Mouse (Mus musculus): ENCODE measurements around the gene Styxl1. TPM values are rescaled to one million over a fixed set of nuclear protein-coding genes. Genes with fewer than 3 reads are reported as not detected.
A peak's percentile ranks its signal among the peaks of the same experiment; 100 is the strongest.

Gene Styxl1
- polyA plus RNA-seq, 1 experiment from 2014 or later: 0.39 TPM

GRCm38 (mm10) chr5:135725391-135725841, 52.8 kb downstream of the Styxl1 start:
- Histone ChIP-seq H3K9ac (no peak overlapping the region), H3K4me1 (replicated peaks) (peaks cover 54% of the 10 kb centered on the region)
- ATAC-seq (replicated peaks; ENCODE audit: insufficient number of reproducible peaks, insufficient read depth, low FRiP score, low read depth): peak; percentile 40

GRCm38 (mm10) chr5:135724536-135725322, 53.5 kb downstream of the Styxl1 start:
- Histone ChIP-seq H3K36me3 (peaks cover 12% of the 10 kb centered on the region; the same call in 1 of the 2 replicates), H3K4me1 (replicated peaks) (peaks cover 60% of the 10 kb centered on the region), H3K27ac (peak overlapping the region; percentile 47; the same call in 1 of the 2 replicates), H3K4me2 (0 out of 2 replicates have a peak overlapping the region, but pooled peaks have one; percentile 38), H3K4me3 (no peak overlapping the region), H3K9me3 (replicated peaks) (no peaks in the 10 kb centered on the region), H3K27me3 (no peaks in the 10 kb centered on the region), H3K9ac (no peak overlapping the region)
- peak; percentile 7; the same call in 1 of the 2 replicates for ATAC-seq (replicated peaks; ENCODE audit: insufficient number of reproducible peaks, insufficient read depth, low FRiP score, low read depth)
- 34% methylated on average over 9 of the region's 9 CpGs for WGBS

More at GRCm38 (mm10) chr5:135725391-135725841, 52.8 kb downstream of the Styxl1 start:
- Histone ChIP-seq H3K36me3 (peaks cover 19% of the 10 kb centered on the region), H3K4me3 (0 out of 2 replicates have a peak overlapping the region, but pooled peaks have one; percentile 6), H3K9me3 (replicated peaks) (no peaks in the 10 kb centered on the region), H3K4me2 (peak overlapping the region; percentile 38), H3K27me3 (no peaks in the 10 kb centered on the region), H3K27ac (peak overlapping the region; percentile 47; the same call in 1 of the 2 replicates)
- 40% methylated on average over 8 of the region's 8 CpGs for WGBS

GRCm38 (mm10) chr5:135723165-135723751, 54.9 kb downstream of the Styxl1 start:
- Histone ChIP-seq H3K9me3 (replicated peaks) (no peaks in the 10 kb centered on the region), H3K27ac (no peak overlapping the region), H3K9ac (no peak overlapping the region), H3K27me3 (no peaks in the 10 kb centered on the region), H3K4me3 (no peak overlapping the region), H3K4me2 (no peak overlapping the region), H3K36me3 (no peaks in the 10 kb centered on the region), H3K4me1 (replicated peaks) (peaks cover 60% of the 10 kb centered on the region)
- WGBS: 61% methylated on average over 3 of the region's 3 CpGs
- ATAC-seq (replicated peaks; ENCODE audit: insufficient number of reproducible peaks, insufficient read depth, low FRiP score, low read depth): no peak

DNA sequence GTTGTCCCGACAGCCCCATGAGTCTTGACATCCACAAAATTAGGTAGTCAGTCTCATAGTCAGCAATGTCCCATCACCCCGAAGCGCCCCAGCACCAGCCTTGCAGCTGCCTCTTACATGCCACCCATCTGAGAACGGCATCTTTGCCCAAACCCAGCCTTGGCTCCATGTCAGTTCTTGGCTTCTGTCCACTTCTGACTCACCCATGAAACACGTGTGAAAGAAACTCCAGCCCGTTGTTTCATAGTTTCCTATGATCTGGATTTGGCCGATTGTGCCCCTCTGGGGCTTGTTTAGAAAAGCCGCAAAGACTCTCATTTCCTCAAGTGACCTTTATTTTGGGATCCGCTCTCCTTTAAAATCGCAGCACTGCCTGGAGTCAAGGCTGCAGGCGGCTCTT, 56.1 kb downstream of the Styxl1 start:
- peak overlapping the region; percentile 39 for H3K27ac ChIP-seq
- H3K36me3 ChIP-seq: peaks cover 6% of the 10 kb centered on the region; the same call in 1 of the 2 replicates
- no peak overlapping the region for H3K4me3 ChIP-seq
- H3K27me3 ChIP-seq: no peaks in the 10 kb centered on the region
- H3K9ac ChIP-seq: no peak overlapping the region
- peaks cover 53% of the 10 kb centered on the region for H3K4me1 ChIP-seq (replicated peaks)
- H3K9me3 ChIP-seq (replicated peaks): no peaks in the 10 kb centered on the region
- H3K4me2 ChIP-seq: peak overlapping the region; percentile 12; the same call in 1 of the 2 replicates
- no peak for ATAC-seq (replicated peaks; ENCODE audit: insufficient number of reproducible peaks, insufficient read depth, low FRiP score, low read depth)
- 46% methylated on average over 11 of the region's 11 CpGs for WGBS

- 91% methylated on average over 8 of the region's 8 CpGs for WGBS
- H3K27me3 ChIP-seq: no peaks in the 10 kb centered on the region
- H3K9me3 ChIP-seq (replicated peaks): no peaks in the 10 kb centered on the region
- no peak overlapping the region for H3K9ac ChIP-seq
- peaks cover 15% of the 10 kb centered on the region; the same call in 1 of the 2 replicates for H3K36me3 ChIP-seq
- H3K4me3 ChIP-seq: no peak overlapping the region
- peaks cover 43% of the 10 kb centered on the region for H3K4me1 ChIP-seq (replicated peaks)
- H3K4me2 ChIP-seq: no peak overlapping the region
- no peak overlapping the region for H3K27ac ChIP-seq
- ATAC-seq (replicated peaks; ENCODE audit: insufficient number of reproducible peaks, insufficient read depth, low FRiP score, low read depth): no peak
These were observed 57.1 kb downstream of the Styxl1 start for GRCm38 (mm10) chr5:135721076-135721475.

DNA sequence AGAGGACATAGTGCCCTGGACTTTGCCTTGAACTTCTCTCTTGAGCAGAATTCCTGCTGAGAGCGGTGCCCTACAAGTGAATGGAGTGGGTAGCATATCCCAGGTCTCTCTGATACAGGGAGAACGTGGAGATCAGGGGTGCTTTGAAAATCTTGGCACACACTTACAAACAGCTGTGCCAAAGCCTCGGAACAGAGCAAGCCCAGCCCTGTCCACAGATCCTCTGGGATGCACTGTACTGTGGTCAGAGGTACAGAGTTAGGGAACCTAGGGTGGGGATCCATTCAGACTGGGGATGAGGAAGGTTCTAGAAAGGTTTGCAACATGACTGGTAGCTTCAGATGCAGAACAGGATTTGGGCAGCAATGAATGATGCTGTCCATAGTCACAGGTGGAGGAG, 58.1 kb downstream of the Styxl1 start:
- no peak overlapping the region for H3K4me3 ChIP-seq
- H3K36me3 ChIP-seq: peaks cover 18% of the 10 kb centered on the region; the same call in 1 of the 2 replicates
- 53% methylated on average over 3 of the region's 3 CpGs for WGBS
- no peak overlapping the region for H3K9ac ChIP-seq
- no peaks in the 10 kb centered on the region for H3K9me3 ChIP-seq (replicated peaks)
- H3K27me3 ChIP-seq: no peaks in the 10 kb centered on the region
- peak overlapping the region; percentile 31; the same call in 1 of the 2 replicates for H3K27ac ChIP-seq
- H3K4me1 ChIP-seq (replicated peaks): peaks cover 33% of the 10 kb centered on the region
- no peak overlapping the region for H3K4me2 ChIP-seq
- no peak for ATAC-seq (replicated peaks; ENCODE audit: insufficient number of reproducible peaks, insufficient read depth, low FRiP score, low read depth)

DNA sequence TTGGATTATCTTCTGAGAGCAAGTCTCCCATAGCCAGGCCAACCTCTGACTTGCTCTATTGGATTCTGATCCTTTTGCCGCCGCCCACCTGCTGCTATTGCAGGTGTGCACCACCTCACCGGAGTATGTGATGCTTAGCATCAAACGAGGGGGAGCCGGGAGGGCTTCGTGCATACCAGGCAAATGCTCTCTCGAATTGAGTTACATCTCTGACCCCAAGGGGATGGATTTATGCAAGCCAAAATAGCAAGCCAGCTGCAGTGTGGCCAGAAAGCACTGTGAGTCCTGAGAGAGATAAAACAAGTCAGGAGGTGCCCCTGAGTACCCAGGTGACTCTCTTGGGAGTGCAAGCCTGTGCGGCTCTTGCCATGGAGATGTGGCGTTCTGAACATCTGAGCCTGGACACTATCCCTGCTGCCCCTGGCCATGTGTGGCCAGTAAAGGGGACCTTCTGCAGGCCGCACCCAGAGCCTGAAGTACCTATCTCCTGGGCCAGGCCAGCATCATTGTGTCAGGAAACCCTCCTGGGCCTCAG, 58.5 kb downstream of the Styxl1 start:
- no peak overlapping the region for H3K4me2 ChIP-seq
- no peak overlapping the region for H3K4me3 ChIP-seq
- H3K27me3 ChIP-seq: no peaks in the 10 kb centered on the region
- WGBS: 85% methylated on average over 10 of the region's 10 CpGs
- peaks cover 18% of the 10 kb centered on the region; the same call in 1 of the 2 replicates for H3K36me3 ChIP-seq
- H3K27ac ChIP-seq: peak overlapping the region; percentile 31; the same call in 1 of the 2 replicates
- H3K9me3 ChIP-seq (replicated peaks): no peaks in the 10 kb centered on the region
- no peak for ATAC-seq (replicated peaks; ENCODE audit: insufficient number of reproducible peaks, insufficient read depth, low FRiP score, low read depth)
- H3K9ac ChIP-seq: no peak overlapping the region
- peaks cover 28% of the 10 kb centered on the region for H3K4me1 ChIP-seq (replicated peaks)

DNA sequence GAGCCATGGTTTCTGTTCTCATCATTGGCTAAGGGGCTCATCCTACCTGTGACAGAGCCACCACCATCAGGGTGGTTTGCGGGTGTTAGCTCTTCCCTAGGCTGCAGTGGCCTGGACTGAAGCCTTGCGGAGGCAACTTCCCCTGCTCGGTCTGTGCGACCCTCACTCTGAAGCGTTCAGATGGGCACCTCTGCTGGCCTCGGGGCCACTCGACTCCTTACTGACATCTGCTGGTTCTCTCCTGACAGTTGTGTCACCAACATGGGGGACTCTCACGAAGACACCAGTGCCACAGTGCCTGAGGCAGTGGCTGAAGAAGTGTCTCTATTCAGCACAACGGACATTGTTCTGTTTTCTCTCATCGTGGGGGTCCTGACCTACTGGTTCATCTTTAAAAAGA, 62.6 kb downstream of the Styxl1 start:
- 54% methylated on average over 10 of the region's 10 CpGs for WGBS
- no peaks in the 10 kb centered on the region for H3K27me3 ChIP-seq
- no peak for ATAC-seq (replicated peaks; ENCODE audit: insufficient number of reproducible peaks, insufficient read depth, low FRiP score, low read depth)
- no peak overlapping the region for H3K4me3 ChIP-seq
- no peaks in the 10 kb centered on the region for H3K9me3 ChIP-seq (replicated peaks)
- H3K9ac ChIP-seq: no peak overlapping the region
- peaks cover 34% of the 10 kb centered on the region for H3K4me1 ChIP-seq (replicated peaks)
- no peak overlapping the region for H3K27ac ChIP-seq
- H3K36me3 ChIP-seq: peaks cover 18% of the 10 kb centered on the region; the same call in 1 of the 2 replicates
- H3K4me2 ChIP-seq: no peak overlapping the region

DNA sequence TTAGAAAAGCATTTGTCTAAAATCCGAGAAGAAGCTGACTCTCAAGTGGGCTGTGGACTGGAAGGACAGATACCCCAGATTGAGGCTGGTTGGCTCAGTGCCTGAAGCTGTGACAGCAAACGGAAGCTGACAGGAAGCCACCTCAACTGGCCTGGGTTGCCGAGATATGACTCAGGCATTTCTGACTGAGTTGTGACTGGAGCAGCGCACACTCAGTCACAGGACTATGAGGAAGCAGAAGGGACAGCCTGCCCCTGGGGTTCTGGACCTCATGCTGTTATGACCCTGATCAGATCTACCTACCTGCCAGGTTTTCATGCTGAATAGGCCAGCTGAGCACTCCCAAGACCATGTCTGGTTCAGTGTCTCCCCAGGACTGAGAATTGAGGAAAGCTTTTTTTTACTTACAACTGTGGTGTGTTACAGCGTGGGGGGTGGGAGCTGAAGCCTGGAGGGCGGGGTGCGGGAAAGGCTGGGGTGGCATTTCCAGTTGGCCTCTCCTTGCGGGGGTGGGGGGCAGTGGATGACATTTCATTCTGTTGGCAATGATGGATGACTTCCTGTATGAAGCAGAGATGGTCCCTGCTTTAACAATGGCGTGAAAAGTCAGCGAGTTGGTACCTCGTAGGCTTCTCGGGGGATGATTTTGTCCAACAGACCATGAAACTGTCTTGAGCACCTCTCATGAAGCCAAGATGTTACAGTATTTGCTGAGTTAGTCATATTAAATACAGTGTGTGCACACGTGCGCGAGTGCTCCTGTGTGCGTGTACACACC, 64.6 kb downstream of the Styxl1 start:
- Histone ChIP-seq H3K27ac (peak overlapping the region; percentile 56), H3K4me1 (replicated peaks) (peaks cover 25% of the 10 kb centered on the region), H3K4me2 (peak overlapping the region; percentile 36; the same call in 1 of the 2 replicates), H3K9ac (no peak overlapping the region), H3K4me3 (no peak overlapping the region), H3K27me3 (no peaks in the 10 kb centered on the region), H3K9me3 (replicated peaks) (no peaks in the 10 kb centered on the region), H3K36me3 (peaks cover 18% of the 10 kb centered on the region; the same call in 1 of the 2 replicates)
- WGBS: 46% methylated on average over 16 of the region's 16 CpGs
- peak; percentile 71 for ATAC-seq (replicated peaks; ENCODE audit: insufficient number of reproducible peaks, insufficient read depth, low FRiP score, low read depth)

- no peak overlapping the region for H3K4me2 ChIP-seq
- 45% methylated on average over 4 of the region's 4 CpGs for WGBS
- H3K36me3 ChIP-seq: peaks cover 18% of the 10 kb centered on the region; the same call in 1 of the 2 replicates
- H3K9me3 ChIP-seq (replicated peaks): no peaks in the 10 kb centered on the region
- H3K27me3 ChIP-seq: no peaks in the 10 kb centered on the region
- no peak overlapping the region for H3K4me3 ChIP-seq
- peaks cover 25% of the 10 kb centered on the region for H3K4me1 ChIP-seq (replicated peaks)
- H3K9ac ChIP-seq: no peak overlapping the region
- ATAC-seq (replicated peaks; ENCODE audit: insufficient number of reproducible peaks, insufficient read depth, low FRiP score, low read depth): no peak
- H3K27ac ChIP-seq: peak overlapping the region; percentile 56; the same call in 1 of the 2 replicates
These were observed 65.4 kb downstream of the Styxl1 start for GRCm38 (mm10) chr5:135712803-135713202.

Data from heart, embryonic 15.5 days (tissue).